ENCODE assay signal across 8 mouse cellular contexts in genomic region chr3:37312370-37312941, GRCm38 (mm10). TPM values are rescaled to one million over a fixed set of nuclear protein-coding genes. Genes with fewer than 3 reads are reported as not detected.
A peak's percentile ranks its signal among the peaks of the same experiment; 100 is the strongest.
DNase-seq lines count a peak whose midpoint lies in the region; ATAC-seq lines count a peak whose summit lies in the region.

Bbs12 (plus strand) TSS chr3:37312554.
Cetn4 (minus strand) TSS chr3:37312708.

- peaks cover 9% of the 10 kb centered on the region for H3K4me1 ChIP-seq in hindbrain, embryonic 12.5 days

- WGBS in hindbrain, embryonic 12.5 days: under 1% methylated on average over 54 of the region's 54 CpGs

- H3K9me3 ChIP-seq in hindbrain, embryonic 12.5 days (replicated peaks): no peaks in the 10 kb centered on the region

- DNase-seq in MN1 (ENCODE audit: low spot score): peak; percentile 97
- DNase-seq in cerebellum, adult 9-10 months: peak; percentile 95
- peak; percentile 89 to 99 for DNase-seq in frontal cortex, adult 2 months (ENCODE audit: extremely low spot score in 1 of 2, low spot score in 1 of 2)
- DNase-seq in layer of hippocampus, postnatal 14 days (ENCODE audit: low spot score in 2 of 2): peak; percentile 98 to 99
- peak; percentile 98 for DNase-seq in lung, postnatal 14 days
- peak; percentile 93 for DNase-seq in retina, adult 2 months (ENCODE audit: low read depth, low spot score)
- peak; percentile 96 to 99 for DNase-seq in thymus, postnatal 36 days

- H3K27me3 ChIP-seq in hindbrain, embryonic 12.5 days: no peaks in the 10 kb centered on the region

- peak within 1 kb of the TSS; percentile 60; the same call in 1 of the 2 replicates for H3K27ac ChIP-seq in hindbrain, embryonic 12.5 days

- peak within 1 kb of the TSS; percentile 71 for H3K4me3 ChIP-seq in hindbrain, embryonic 12.5 days

- no peaks in the 10 kb centered on the region for H3K36me3 ChIP-seq in hindbrain, embryonic 12.5 days

- peak within 1 kb of the TSS; percentile 92 for H3K9ac ChIP-seq in hindbrain, embryonic 12.5 days

- peak; percentile 100 for ATAC-seq in hindbrain, embryonic 12.5 days (ENCODE audit: low FRiP score)

- peak within 1 kb of the TSS; percentile 69 for H3K4me2 ChIP-seq in hindbrain, embryonic 12.5 days (replicated peaks)

RNA-seq across cellular contexts. Expression of gene Bbs12, which starts in this region (rescaled TPM):
- 2.7 and 2.9 TPM in 2 replicates for polyA plus RNA-seq in frontal cortex, adult 2 months (2012; rRNA removed)
- polyA plus RNA-seq in hindbrain, embryonic 12.5 days (2016; fragmentation: Nextera tagmentation; extraction: Ambion mirVana): 5.0 and 5.7 TPM in 2 replicates
- 1 to 10 TPM; 4.6 to 5.3 TPM for total RNA-seq in layer of hippocampus, postnatal 14 days (2021)

RNA-seq across cellular contexts. Expression of gene Cetn4, which starts in this region (rescaled TPM):
- polyA plus RNA-seq in frontal cortex, adult 2 months (2012; rRNA removed): 12.0 and 12.2 TPM in 2 replicates
- 2.9 and 4.4 TPM in 2 replicates for polyA plus RNA-seq in hindbrain, embryonic 12.5 days (2016; fragmentation: Nextera tagmentation; extraction: Ambion mirVana)
- total RNA-seq in layer of hippocampus, postnatal 14 days (2021): 1 to 10 TPM; 9.1 to 9.3 TPM

Comparison
In these comparisons a context has a peak if more than half of its experiments do, and no peak if none do; other contexts are left out.
1. Peak in every context shown above with its lines: DNase-seq, ATAC-seq, H3K4me3 ChIP-seq and H3K27ac ChIP-seq.